Mouse (Mus musculus) embryo, embryonic 11.5 days (tissue): Measurements from ENCODE around the gene Hfm1.

ENCODE experiments used
- DNase-seq: peaks from one replicate; pipeline ENCODE4 v3.0.0-alpha.2; 2012; ENCODE audit warnings: low read depth, low spot score

Hfm1 gene

DNA sequence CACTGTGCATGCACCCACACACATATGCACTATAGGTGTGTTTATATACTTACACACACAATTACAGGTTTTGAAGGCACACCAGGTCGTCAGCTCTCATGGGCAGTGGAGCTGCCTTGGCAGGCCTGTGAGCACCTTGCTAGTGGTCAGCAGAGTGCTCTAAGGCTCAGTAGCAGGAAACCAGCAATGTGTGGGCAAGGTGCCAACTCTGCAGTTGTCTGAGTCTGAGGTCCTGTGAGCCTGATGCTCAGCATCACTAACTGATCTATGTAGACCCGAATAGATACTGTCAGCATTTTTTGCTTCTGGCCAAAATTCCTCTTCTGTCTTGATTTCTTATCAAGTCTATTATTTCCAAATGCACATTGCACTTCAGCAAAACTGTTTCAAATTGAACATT, 82.2 kb downstream of the Hfm1 start:
- DNase-seq: no peak

DNA sequence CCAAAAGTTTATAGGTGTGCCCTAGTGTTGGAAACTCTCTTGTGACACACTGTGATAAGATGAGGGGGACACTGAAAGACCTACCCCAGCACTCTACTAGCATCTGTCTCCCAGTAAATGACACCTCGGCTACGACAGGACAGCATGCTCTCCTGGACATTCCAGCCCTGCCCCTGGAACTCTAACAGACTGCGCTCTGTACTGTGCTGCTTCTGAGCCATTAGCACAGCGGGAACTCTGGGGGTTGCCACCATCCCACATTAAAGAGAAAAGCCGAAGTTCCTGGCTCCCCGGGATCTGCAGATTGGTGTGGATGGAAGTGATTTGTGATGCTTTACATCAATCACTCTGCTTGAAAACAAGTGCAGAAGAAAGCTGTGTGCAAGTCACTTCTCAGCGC, 93.1 kb downstream of the Hfm1 start:
- DNase-seq: no peak

DNA sequence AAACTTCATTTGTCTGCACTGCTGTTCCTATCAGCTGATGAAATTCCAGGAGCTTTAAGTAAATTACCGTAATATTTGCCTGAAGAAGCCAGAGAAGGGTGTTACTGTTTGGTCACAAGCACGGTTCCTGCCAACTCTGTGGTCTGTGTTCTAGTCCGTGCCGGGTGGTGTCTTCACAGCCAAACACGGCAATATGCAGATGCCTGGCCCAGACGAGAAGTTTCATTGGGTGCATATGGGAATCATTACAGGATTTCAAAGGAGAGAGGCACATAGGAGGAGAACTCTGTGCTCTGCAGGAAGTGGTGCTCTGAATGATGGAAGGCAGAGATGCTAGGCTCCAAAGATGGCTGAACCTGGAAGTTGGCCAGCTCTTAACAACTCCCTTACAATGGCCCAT, 94.7 kb downstream of the Hfm1 start:
- no peak for DNase-seq

DNA sequence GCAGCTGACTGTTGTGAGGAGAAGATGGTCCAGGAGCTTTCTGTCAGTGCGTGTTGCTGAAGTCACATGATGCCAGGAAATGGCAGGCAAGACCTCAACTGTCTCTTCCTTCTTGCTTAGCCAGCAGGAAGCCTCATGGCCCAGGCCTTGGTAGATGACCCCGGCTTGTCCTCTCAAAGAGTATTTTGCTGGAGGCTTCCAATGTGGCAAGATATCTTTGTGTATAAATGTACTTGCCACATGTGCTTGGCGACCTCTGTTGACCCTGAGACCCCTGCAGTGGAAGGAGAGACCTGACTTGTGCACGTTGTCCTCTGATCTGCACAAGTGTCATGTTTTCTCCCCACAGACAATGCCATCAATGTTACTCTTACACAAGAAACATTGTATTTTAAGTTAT, 95.3 kb downstream of the Hfm1 start:
- DNase-seq: no peak

DNA sequence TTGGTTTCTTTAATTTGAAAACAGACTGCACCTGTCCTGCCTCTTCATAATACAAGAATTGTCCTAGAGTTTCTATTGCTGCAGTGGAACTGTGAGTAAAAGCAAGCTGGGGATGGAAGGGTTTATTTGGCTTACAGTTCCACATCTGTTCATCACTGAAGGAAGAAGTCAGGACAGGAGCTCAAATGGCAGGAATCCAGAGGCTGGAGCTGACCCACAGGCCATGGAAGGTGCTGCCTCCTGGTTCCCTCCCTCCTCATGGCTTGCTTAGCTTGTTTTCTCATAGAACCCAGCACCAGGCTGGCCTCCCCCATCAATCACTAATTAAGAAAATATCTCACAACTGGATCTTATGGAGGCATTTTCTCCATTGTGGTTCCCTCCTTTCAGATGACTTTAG, 99.4 kb downstream of the Hfm1 start:
- no peak for DNase-seq

DNA sequence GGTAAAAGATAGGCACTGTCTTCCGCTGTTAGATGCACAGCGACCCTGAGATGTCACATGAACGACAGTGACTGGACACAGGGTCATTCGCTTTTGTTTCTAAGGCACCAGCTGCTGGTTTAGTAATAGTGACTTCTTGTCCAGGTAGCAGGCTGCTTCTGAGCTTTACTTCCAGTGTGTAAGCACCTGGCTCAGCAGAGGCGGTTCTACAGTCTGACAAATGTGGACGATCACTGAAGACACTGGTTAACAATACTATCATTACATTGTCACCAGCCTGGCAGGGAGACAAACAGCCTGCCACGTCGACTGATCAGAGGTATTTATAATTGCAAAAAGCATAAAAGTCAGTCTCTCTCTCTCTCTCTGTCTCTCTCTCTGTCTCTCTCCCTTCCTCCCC, 100.1 kb downstream of the Hfm1 start:
- DNase-seq: no peak

DNA sequence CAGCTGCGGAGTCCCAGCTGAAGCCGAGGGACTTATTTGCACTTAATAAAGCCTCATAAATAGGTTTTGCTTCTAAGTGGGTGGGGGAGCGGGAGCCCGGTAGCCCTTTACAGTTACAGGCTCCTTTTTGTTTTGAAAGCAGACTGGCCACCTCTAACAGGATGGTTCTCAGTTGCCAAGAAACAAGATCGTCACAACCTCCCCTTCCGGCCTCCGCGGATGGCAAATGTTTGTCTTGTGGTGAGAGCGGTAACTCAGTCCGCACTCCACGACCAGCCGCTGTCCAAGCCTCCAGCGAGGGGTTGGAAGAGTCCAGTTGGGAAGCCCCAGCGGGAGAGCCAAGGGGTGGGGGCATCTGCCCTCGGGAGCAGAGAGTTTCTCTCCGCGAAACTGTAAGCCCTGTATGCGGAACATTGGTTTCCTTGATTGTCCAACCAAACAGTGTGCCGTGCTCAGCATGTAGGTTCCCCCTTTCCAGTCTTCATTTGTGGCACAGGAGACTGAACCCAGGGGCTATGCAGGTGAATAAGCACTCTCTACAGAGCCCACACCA, 100.7 kb downstream of the Hfm1 start:
- no peak for DNase-seq

DNA sequence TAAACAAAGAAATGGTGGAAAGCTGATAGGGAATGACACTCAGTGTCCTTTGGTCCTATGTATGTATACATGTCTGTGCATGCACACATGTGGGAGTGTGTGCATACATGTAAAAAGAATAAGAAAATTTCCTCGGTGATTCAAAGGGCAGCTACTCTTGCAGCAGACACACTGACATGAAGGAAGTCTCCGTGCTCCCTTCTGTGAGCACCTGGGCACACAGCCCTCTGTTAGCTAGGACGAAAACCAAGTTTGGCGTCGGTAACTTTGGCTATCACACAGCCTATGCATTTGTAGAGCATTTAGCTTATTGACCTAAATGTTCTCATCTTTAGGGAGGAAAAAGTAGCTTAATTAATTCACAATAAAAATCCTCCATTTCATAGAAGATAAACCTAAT, 101.4 kb downstream of the Hfm1 start:
- no peak for DNase-seq

DNA sequence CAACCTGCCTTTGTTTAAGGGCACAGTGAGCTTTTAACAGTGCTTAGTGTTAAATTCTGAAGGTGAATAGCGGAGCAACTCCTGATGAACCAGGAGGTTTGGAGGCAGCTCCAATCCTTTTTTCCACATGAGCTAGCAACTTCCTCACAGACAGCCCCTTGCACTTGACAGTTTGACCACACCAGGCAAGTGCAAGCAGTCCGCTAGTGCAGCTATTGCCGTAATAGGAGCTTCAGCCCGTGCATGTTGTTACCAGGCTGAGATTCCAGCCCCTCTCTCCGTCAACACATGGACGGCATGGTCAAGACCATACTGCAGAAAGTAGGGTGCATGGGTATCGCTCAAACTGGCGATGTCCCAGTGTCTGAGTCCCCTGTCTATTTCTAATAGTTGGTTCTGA, 106.5 kb downstream of the Hfm1 start:
- DNase-seq: no peak

DNA sequence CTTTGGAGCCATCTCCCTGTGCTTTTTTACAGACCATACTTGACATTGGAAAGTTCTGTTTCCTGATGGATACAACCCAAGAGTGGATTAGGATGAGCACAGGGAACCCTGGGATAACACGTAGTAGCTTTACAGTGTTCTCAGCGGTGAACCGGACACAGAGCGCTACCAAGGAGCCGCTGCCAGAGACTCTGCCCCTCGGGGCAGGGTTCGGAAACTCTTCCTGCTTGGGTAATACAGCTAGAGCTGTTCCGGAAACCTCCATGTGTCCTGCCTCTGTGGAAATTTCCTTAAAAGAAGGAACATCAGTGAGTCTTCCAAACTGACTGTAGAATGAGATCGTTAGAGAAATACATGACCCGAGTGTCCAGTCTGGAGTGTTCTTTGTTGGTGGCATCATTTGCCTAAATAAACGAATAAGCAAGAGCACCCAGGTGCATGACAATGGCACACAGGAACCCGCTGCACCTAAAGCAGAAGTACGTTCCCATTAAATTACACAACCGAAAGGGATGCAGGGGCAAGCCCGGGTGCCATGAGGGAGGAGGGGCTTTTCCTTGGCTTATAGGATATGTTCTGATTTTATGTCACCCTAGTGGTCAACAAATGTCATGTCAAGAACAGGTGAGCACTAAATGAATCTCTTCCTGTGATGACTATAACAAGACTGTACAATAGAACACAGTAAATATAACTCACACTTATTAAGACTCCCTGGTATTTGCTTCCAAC, 110.0 kb downstream of the Hfm1 start:
- no peak for DNase-seq

DNA sequence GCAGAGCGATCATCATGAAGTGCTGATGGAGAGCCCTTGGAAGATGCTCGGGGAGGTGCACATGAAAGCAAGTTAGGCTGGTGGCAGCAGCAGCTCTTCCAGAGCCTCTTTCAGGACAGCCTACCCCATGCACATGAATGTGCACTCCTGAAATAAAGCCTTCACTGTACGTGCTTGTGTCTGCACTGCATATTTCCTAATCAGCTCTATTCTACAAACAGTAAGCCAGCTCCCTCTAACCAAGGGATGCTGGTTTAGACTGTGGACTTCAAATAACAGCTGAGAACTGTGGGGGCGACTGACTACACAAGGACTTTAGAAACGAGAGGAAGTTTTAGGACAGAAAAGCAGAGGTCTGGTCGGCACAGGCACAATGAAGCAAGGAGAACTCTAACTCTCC, 111.5 kb downstream of the Hfm1 start:
- no peak for DNase-seq

DNA sequence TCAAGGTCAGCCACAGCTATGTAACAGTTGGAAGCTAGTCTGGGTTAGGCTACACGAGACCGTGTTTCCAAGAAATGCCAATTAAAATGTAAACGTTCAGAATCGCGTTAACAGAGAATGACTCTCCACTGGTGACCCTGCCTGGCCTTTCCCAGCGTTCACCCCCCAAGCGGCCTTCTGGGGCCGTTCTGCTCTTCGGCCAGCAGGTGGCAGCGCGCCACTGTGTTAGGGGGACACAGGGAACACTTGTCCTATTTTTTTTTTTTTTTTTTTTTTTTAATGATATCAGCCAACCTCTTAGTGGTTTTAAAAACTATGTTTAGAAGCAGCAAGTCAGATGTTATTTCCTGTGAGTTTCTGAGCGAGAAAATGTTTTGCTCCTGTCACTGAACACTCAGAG, 123.0 kb downstream of the Hfm1 start:
- DNase-seq: no peak

DNA sequence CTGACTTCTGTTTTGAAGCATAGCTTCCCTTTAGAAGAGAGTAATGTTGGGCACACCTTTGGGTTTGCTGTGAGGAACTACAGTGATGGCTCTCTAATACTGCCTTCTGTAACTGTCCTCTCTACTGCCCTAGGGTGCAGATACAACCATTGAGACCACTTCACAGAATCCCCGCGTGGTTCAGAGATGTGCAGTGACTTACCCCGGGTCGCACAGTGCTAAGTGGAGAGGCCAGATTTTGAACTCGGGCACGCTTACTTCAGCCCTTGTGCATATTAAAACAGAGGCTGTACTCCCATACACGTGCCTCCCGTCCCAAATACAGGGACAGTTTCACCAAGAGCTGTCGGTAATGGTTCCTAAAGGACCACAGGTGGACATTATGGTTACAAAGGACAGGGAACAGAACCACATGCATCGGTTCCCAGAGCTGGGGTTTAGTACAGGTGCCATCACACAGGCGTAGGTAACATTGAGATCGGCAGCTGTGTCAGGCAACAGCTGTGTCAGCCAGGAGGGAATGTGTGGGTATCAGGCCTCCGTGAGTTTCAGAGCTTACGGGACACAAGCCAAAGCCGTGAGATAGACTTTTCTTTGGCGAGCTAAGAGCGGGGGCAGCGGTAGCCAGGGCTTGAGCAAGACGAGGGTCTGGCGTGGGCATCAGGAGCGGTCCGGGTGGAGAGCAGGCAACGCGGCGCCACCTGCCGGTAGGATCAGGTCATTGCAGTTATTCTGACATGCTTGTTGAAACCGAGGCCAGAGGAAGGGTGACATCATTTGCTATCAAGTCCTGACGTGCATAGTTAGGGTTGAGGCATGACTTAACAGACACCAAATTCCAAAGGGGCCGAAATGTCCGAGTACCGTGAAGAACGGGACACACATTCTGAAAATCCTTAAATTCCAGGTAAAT, 124.0 kb downstream of the Hfm1 start:
- DNase-seq: peak; percentile 73

DNA sequence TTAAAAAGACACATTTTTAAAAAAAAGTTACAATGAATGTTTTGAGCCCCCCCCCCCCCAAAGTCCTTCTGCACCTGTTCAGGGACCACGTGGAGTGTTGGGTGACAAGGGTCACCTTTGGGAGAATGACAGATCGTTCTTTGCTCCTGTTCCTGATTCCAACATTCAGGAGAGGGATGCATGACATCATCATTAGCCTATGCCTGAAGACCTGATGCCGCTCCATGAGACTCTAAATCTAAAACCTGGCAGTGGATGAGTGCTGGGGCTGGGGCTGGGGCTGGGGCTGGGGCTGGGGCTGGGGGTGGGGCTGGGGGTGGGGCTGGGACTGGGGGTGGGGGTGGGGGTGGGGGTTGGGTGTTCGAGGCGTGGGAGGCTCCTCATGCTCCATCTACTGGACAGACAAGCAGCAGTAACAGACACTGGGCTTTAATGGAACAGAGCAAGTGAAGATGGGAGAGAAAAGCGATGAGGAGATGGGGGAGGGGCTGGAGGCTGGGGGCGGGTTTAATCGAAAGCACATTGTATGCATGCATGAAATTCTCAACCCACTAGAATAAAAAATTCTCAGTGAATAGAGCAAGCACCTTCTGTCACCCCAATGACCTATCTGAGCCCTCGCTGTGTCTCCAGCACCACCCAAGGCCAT, 124.8 kb downstream of the Hfm1 start:
- no peak for DNase-seq

DNA sequence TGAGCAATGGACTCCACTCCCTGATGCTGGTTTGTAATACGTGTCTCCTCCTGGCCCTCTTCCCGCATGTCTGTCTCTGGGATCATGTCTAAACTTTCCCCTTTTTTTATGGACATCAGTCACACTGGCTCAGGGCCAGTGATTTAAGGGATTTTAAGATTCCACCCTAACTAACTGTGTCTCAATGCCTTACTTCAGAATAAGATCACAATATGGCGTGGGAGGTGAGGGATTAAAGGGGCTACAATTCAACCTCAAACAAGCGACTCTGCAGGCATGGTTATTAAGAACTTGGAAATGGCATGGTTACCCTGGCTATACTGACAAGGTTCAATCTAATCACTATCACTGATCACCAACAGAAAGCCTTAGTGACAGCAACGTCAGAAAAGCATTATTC, 128.2 kb downstream of the Hfm1 start:
- no peak for DNase-seq

DNA sequence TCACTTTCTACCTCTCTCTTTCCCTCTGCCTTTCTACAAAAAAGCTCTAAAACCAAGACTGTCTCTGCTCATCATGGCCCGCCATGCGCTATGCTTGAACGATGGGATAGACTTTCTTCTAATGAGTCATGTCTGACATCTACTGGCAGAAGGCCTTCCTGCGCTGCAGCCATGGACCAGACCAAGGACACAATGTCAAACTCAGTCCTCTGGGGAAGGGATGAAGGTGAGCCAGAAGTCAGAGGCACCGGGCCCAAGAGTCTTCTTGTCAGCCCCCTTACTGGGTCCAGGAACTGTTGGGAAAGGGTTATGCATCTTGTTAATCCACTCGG, 134.9 kb downstream of the Hfm1 start:
- DNase-seq: no peak

DNA sequence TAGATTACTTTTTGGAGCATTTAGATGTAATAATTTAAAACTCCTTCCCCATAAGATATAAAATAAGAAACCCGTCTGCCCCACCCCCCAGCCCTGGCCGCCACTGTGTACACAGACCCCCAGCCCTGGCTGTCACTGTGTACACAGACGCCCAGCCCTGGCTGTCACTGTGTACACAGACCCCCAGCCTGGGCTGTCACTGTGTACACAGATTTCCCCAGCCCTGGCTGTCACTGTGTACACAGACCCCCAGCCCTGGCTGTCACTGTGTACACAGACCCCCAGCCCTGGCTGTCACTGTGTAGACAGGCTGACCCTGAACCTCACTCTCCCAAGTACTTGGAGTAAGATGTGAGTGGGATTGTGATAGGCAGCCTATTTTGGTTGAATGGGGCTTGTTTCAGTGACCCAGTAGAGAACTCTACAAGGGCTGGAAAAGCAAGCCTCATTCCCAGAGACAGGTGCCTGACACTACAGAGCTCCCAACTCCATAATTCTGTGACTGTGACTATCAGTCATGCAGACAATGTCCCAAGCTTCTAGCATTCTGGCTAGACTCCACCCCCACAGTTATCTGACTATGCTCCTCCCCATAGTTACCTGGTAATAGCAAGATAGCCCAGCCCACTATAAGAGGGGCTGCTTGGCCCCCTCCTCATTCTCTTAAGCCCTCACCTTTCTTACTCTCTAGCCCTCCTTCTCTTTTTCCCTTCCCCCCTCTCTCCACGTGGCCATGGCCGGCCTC, 135.5 kb downstream of the Hfm1 start:
- DNase-seq: no peak
